In the genomic region with DNA sequence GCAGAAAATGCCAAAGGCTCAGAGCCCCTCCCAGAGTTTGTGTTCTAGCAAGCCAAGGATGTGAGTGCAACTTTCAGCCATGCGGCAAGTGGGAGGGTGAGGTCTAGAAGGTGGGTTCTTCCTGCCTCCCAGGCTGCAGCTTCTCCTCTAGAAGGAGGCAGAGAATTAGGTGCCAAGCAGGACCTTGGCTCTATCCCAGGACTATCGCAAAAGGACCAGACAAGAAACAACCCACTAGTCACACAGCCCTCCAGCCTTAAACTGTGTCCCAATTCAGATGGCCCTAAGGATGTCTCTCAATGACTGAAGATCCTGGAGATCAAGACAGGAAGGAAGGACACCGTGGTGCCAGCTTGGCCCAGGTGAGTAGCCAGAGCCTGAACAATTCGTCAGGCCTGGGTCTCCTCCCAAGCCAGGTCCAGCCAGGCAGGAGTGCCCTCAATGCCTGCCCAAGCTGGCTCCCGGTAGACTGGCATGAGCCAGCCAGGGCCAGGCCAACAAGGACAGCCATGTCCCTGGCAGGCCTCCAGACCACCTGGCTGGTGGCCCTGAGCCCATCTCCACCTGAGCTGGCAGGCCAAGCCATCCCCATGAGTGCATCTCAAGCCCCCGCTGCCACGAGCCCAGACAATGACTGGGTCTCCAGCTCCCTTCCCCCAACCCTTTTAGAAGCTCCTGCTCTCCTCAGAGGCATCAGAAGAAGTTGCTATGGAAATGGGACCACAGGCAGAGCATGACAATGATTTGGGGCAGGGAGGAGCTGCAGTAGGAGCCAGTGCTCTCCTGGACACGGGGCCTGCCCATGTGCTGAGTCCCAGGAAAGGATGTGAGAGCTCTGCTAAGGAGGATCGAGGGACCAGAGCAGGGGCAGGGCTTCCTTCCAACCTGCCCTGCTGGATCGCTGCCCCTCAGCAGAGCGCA, we compare ENCODE assay signal across 15 mouse cellular contexts. TPM values are rescaled to one million over a fixed set of nuclear protein-coding genes. Genes with fewer than 3 reads are reported as not detected.
DNase-seq lines count a peak whose midpoint lies in the region; ATAC-seq and TF ChIP-seq lines count a peak whose summit lies in the region.
"Had no signal": no experiment of that assay in that cellular context is flagged by ENCODE, and none has a peak within 500 bp of the region (broad histone marks: within the 10 kb centered on the region; RNA-seq: fewer than 3 reads in every experiment).

No protein-coding gene starts in this region.

- H3K4me1 ChIP-seq in forebrain, postnatal 0 days (ENCODE audit: insufficient read depth) = peaks cover 12% of the 10 kb centered on the region
- peaks cover 21% of the 10 kb centered on the region for H3K4me1 ChIP-seq in neural tube, embryonic 15.5 days
- no peaks in the 10 kb centered on the region for H3K4me1 ChIP-seq in lung, adult 2 months (ENCODE audit: control insufficient read depth, insufficient read depth, low read length)
- H3K4me1 ChIP-seq: limb, embryonic 13.5 days; stomach, embryonic 15.5 days had no signal

- no peak overlapping the region for H3K4me2 ChIP-seq in forebrain, postnatal 0 days (ENCODE audit: low read depth)
- no peak overlapping the region for H3K4me2 ChIP-seq in neural tube, embryonic 15.5 days
- H3K4me2 ChIP-seq: limb, embryonic 13.5 days; stomach, embryonic 15.5 days had no signal

- WGBS in forebrain, postnatal 0 days = 49% methylated on average over 11 of the region's 11 CpGs
- WGBS in neural tube, embryonic 15.5 days = 53% methylated on average over 11 of the region's 11 CpGs
- WGBS in lung, adult 2 months = 60% methylated on average over 11 of the region's 11 CpGs

- H3K36me3 ChIP-seq in forebrain, postnatal 0 days (ENCODE audit: insufficient read depth) = no peaks in the 10 kb centered on the region
- no peaks in the 10 kb centered on the region for H3K36me3 ChIP-seq in neural tube, embryonic 15.5 days
- H3K36me3 ChIP-seq: limb, embryonic 13.5 days; stomach, embryonic 15.5 days had no signal

- H3K9ac ChIP-seq in forebrain, postnatal 0 days = 0 out of 2 replicates have a peak overlapping the region, but pooled peaks have one; percentile 4
- H3K9ac ChIP-seq in neural tube, embryonic 15.5 days (replicated peaks) = no peak overlapping the region
- H3K9ac ChIP-seq: limb, embryonic 13.5 days; stomach, embryonic 15.5 days had no signal

- TF ChIP-seq POLR2A in lung, adult 2 months (IDR thresholded peaks at IDR 0.05; ENCODE audit: borderline replicate concordance, extremely low read depth, low read depth, low read length) = no peak

- no peaks in the 10 kb centered on the region for H3K9me3 ChIP-seq in forebrain, postnatal 0 days (ENCODE audit: low read length)
- no peaks in the 10 kb centered on the region for H3K9me3 ChIP-seq in neural tube, embryonic 15.5 days (replicated peaks)
- H3K9me3 ChIP-seq: stomach, embryonic 15.5 days had no signal

- peak; percentile 11 to 25 for DNase-seq in frontal cortex, postnatal 14 days (ENCODE audit: low spot score in 2 of 2)
- DNase-seq in frontal cortex, adult 2 months (ENCODE audit: extremely low spot score in 1 of 2, low spot score in 1 of 2) = no peak
- peak; percentile 26 for DNase-seq in ovary, postnatal 36 days (ENCODE audit: low spot score)
- DNase-seq in ovary, adult 18-20 months (ENCODE audit: low spot score) = no peak
- peak; percentile 58 for DNase-seq in forebrain, postnatal 0 days
- DNase-seq in lung, adult 2 months = no peak
- DNase-seq in natural killer cell, adult 2 months (ENCODE audit: low spot score in 2 of 2) = no peak
- DNase-seq: gastrocnemius, postnatal 10 days; lung, postnatal 14 days had no signal

- ATAC-seq in forebrain, postnatal 0 days = peak; percentile 87
- ATAC-seq in neural tube, embryonic 15.5 days (ENCODE audit: low FRiP score) = 0 out of 2 replicates have a peak, but pooled peaks have one; percentile 8

- TF ChIP-seq CTCF in forebrain, postnatal 0 days (IDR thresholded peaks at IDR 0.05; ENCODE audit: low read depth) = no peak
- TF ChIP-seq CTCF in lung, adult 2 months (IDR thresholded peaks at IDR 0.05; ENCODE audit: insufficient read depth, low read length) = no peak

- no peaks in the 10 kb centered on the region for H3K27me3 ChIP-seq in forebrain, postnatal 0 days (ENCODE audit: insufficient read depth, low read length)
- H3K27me3 ChIP-seq in neural tube, embryonic 15.5 days (replicated peaks) = no peaks in the 10 kb centered on the region
- H3K27me3 ChIP-seq: stomach, embryonic 15.5 days had no signal

- H3K27ac ChIP-seq in forebrain, postnatal 0 days (ENCODE audit: low read depth, low read length) = peak overlapping the region; percentile 54
- no peak overlapping the region for H3K27ac ChIP-seq in neural tube, embryonic 15.5 days (replicated peaks)
- H3K27ac ChIP-seq: limb, embryonic 13.5 days; stomach, embryonic 15.5 days had no signal

- no peak overlapping the region for H3K4me3 ChIP-seq in forebrain, postnatal 0 days (ENCODE audit: low read depth, low read length)
- no peak overlapping the region for H3K4me3 ChIP-seq in neural tube, embryonic 15.5 days (replicated peaks)
- H3K4me3 ChIP-seq in lung, adult 2 months (replicated peaks; ENCODE audit: extremely low read depth, low read depth, low read length) = no peak overlapping the region
- H3K4me3 ChIP-seq: limb, embryonic 13.5 days; stomach, embryonic 15.5 days had no signal

RNA-seq across cellular contexts. Expression of gene Lingo1, which starts 19.1 kb away (rescaled TPM):
- 299 and 328 TPM in 2 replicates for polyA plus RNA-seq in frontal cortex, adult 2 months (2012; rRNA removed)
- total RNA-seq in forebrain, postnatal 0 days (2014; rRNA removed) = 90.3 and 103 TPM in 2 replicates
- 98.6 and 114 TPM in 2 replicates for polyA plus RNA-seq in forebrain, postnatal 0 days (2015; fragmentation: Nextera tagmentation; extraction: Ambion mirVana)
- polyA plus RNA-seq in neural tube, embryonic 15.5 days (2015; fragmentation: Nextera tagmentation; extraction: Ambion mirVana) = 67.4 and 72.2 TPM in 2 replicates
- 4.4 and 6.8 TPM in 2 replicates for polyA plus RNA-seq in lung, adult 2 months (2012; rRNA removed)
- total RNA-seq: common myeloid progenitor, adult 5-6 weeks; hematopoietic stem cell, adult 5-6 weeks; neutrophil, adult 5-6 weeks had no signal

Comparison
In these comparisons a context has a peak if more than half of its experiments do, and no peak if none do; other contexts are left out.
1. DNase-seq: peak in frontal cortex, postnatal 14 days (2 of 2), ovary, postnatal 36 days (single experiment) and forebrain, postnatal 0 days (single experiment); none in frontal cortex, adult 2 months (0 of 2), ovary, adult 18-20 months (single experiment), lung, adult 2 months (single experiment) and natural killer cell, adult 2 months (0 of 2).